Mouse (Mus musculus): ENCODE measurements around the gene Necab2. TPM values are rescaled to one million over a fixed set of nuclear protein-coding genes. Genes with fewer than 3 reads are reported as not detected.

Gene Necab2
- polyA plus RNA-seq, 1 experiment from 2014 or later: 3.3 TPM

GRCm38 (mm10) chr8:119505488-119505887, 59.0 kb downstream of the Necab2 start:
- Histone ChIP-seq H3K9ac (no peak overlapping the region), H3K4me3 (replicated peaks) (no peak overlapping the region), H3K27ac (no peak overlapping the region), H3K9me3 (replicated peaks) (no peaks in the 10 kb centered on the region), H3K4me1 (peaks cover 10% of the 10 kb centered on the region; the same call in 1 of the 2 replicates), H3K4me2 (no peak overlapping the region), H3K36me3 (peaks cover 47% of the 10 kb centered on the region), H3K27me3 (no peaks in the 10 kb centered on the region)
- WGBS: 59% methylated on average over 9 of the region's 9 CpGs
- no peak for ATAC-seq (replicated peaks; ENCODE audit: low FRiP score)

GRCm38 (mm10) chr8:119506106-119506505, 59.6 kb downstream of the Necab2 start:
- H3K4me1 ChIP-seq: peaks cover 10% of the 10 kb centered on the region; the same call in 1 of the 2 replicates
- 83% methylated on average over 8 of the region's 8 CpGs for WGBS
- peaks cover 53% of the 10 kb centered on the region for H3K36me3 ChIP-seq
- H3K9ac ChIP-seq: no peak overlapping the region
- H3K9me3 ChIP-seq (replicated peaks): no peaks in the 10 kb centered on the region
- ATAC-seq (replicated peaks; ENCODE audit: low FRiP score): no peak
- H3K4me2 ChIP-seq: no peak overlapping the region
- H3K27ac ChIP-seq: no peak overlapping the region
- H3K27me3 ChIP-seq: no peaks in the 10 kb centered on the region
- H3K4me3 ChIP-seq (replicated peaks): no peak overlapping the region

- no peak overlapping the region for H3K27ac ChIP-seq
- H3K9ac ChIP-seq: no peak overlapping the region
- H3K4me3 ChIP-seq (replicated peaks): no peak overlapping the region
- H3K4me1 ChIP-seq: no peaks in the 10 kb centered on the region
- H3K9me3 ChIP-seq (replicated peaks): no peaks in the 10 kb centered on the region
- H3K36me3 ChIP-seq: peaks cover 96% of the 10 kb centered on the region
- H3K27me3 ChIP-seq: no peaks in the 10 kb centered on the region
- no peak for ATAC-seq (replicated peaks; ENCODE audit: low FRiP score)
- H3K4me2 ChIP-seq: no peak overlapping the region
- WGBS: 85% methylated on average over 9 of the region's 9 CpGs
Observed at GRCm38 (mm10) chr8:119510471-119510870, 64.0 kb downstream of the Necab2 start.

- no peak overlapping the region for H3K9ac ChIP-seq
- no peaks in the 10 kb centered on the region for H3K9me3 ChIP-seq (replicated peaks)
- no peak overlapping the region for H3K4me2 ChIP-seq
- no peaks in the 10 kb centered on the region for H3K4me1 ChIP-seq
- no peak for ATAC-seq (replicated peaks; ENCODE audit: low FRiP score)
- peaks cover 98% of the 10 kb centered on the region for H3K36me3 ChIP-seq
- WGBS: 92% methylated on average over 7 of the region's 7 CpGs
- no peak overlapping the region for H3K27ac ChIP-seq
- no peaks in the 10 kb centered on the region for H3K27me3 ChIP-seq
- H3K4me3 ChIP-seq (replicated peaks): no peak overlapping the region
Observed at GRCm38 (mm10) chr8:119511722-119512121, 65.2 kb downstream of the Necab2 start.

- Histone ChIP-seq H3K27me3 (no peaks in the 10 kb centered on the region), H3K4me2 (no peak overlapping the region), H3K27ac (no peak overlapping the region), H3K9ac (no peak overlapping the region), H3K4me3 (replicated peaks) (no peak overlapping the region), H3K9me3 (replicated peaks) (no peaks in the 10 kb centered on the region), H3K36me3 (peaks cover 100% of the 10 kb centered on the region), H3K4me1 (no peaks in the 10 kb centered on the region)
- whole genome bisulfite sequencing: 88% methylated on average over 4 of the region's 4 CpGs
- no peak for ATAC-seq (replicated peaks; ENCODE audit: low FRiP score)
Observed at GRCm38 (mm10) chr8:119513405-119513804, 66.9 kb downstream of the Necab2 start.

- Histone ChIP-seq H3K27me3 (no peaks in the 10 kb centered on the region), H3K4me3 (replicated peaks) (no peak overlapping the region), H3K4me2 (no peak overlapping the region), H3K9ac (no peak overlapping the region), H3K4me1 (no peaks in the 10 kb centered on the region), H3K36me3 (peaks cover 100% of the 10 kb centered on the region), H3K27ac (no peak overlapping the region), H3K9me3 (replicated peaks) (no peaks in the 10 kb centered on the region)
- WGBS: 80% methylated on average over 3 of the region's 3 CpGs
- no peak for ATAC-seq (replicated peaks; ENCODE audit: low FRiP score)
Observed at GRCm38 (mm10) chr8:119514940-119515339, 68.4 kb downstream of the Necab2 start.

GRCm38 (mm10) chr8:119515767-119516166, 69.2 kb downstream of the Necab2 start:
- no peaks in the 10 kb centered on the region for H3K9me3 ChIP-seq (replicated peaks)
- WGBS: 65% methylated on average over 3 of the region's 3 CpGs
- no peak overlapping the region for H3K9ac ChIP-seq
- no peaks in the 10 kb centered on the region for H3K4me1 ChIP-seq
- H3K27me3 ChIP-seq: no peaks in the 10 kb centered on the region
- H3K4me3 ChIP-seq (replicated peaks): no peak overlapping the region
- no peak for ATAC-seq (replicated peaks; ENCODE audit: low FRiP score)
- H3K27ac ChIP-seq: no peak overlapping the region
- H3K4me2 ChIP-seq: no peak overlapping the region
- peaks cover 100% of the 10 kb centered on the region for H3K36me3 ChIP-seq

GRCm38 (mm10) chr8:119516674-119517073, 70.2 kb downstream of the Necab2 start:
- no peaks in the 10 kb centered on the region for H3K27me3 ChIP-seq
- H3K27ac ChIP-seq: no peak overlapping the region
- WGBS: 60% methylated on average over 5 of the region's 5 CpGs
- no peak overlapping the region for H3K4me2 ChIP-seq
- no peak for ATAC-seq (replicated peaks; ENCODE audit: low FRiP score)
- no peak overlapping the region for H3K9ac ChIP-seq
- H3K36me3 ChIP-seq: peaks cover 100% of the 10 kb centered on the region
- H3K9me3 ChIP-seq (replicated peaks): no peaks in the 10 kb centered on the region
- no peaks in the 10 kb centered on the region for H3K4me1 ChIP-seq
- no peak overlapping the region for H3K4me3 ChIP-seq (replicated peaks)

GRCm38 (mm10) chr8:119520102-119520501, 73.6 kb downstream of the Necab2 start:
- Histone ChIP-seq H3K9ac (no peak overlapping the region), H3K36me3 (peaks cover 100% of the 10 kb centered on the region), H3K9me3 (replicated peaks) (no peaks in the 10 kb centered on the region), H3K4me2 (no peak overlapping the region), H3K4me1 (no peaks in the 10 kb centered on the region), H3K4me3 (replicated peaks) (no peak overlapping the region), H3K27me3 (no peaks in the 10 kb centered on the region), H3K27ac (no peak overlapping the region)
- 71% methylated on average over 7 of the region's 7 CpGs for WGBS
- ATAC-seq (replicated peaks; ENCODE audit: low FRiP score): no peak

Other genes with a start within 250 kb of the Necab2 start
- gene Hsbp1, start 102.2 kb upstream of the Necab2 start, polyA plus RNA-seq (2015; fragmentation: Nextera tagmentation; extraction: Ambion mirVana): 322 TPM in 2 replicates
- gene Mlycd, start 51.8 kb upstream of the Necab2 start, polyA plus RNA-seq (2015; fragmentation: Nextera tagmentation; extraction: Ambion mirVana): 11.7 and 12.8 TPM in 2 replicates
- 2.0 and 3.5 TPM in 2 replicates for gene Osgin1, start 12.6 kb upstream of the Necab2 start, polyA plus RNA-seq (2015; fragmentation: Nextera tagmentation; extraction: Ambion mirVana)
- gene Slc38a8, start 55.0 kb downstream of the Necab2 start, polyA plus RNA-seq (2015; fragmentation: Nextera tagmentation; extraction: Ambion mirVana): 0.08 TPM in 1 of 2 replicates, not detected in the other
- gene Mbtps1, start 112.0 kb downstream of the Necab2 start, polyA plus RNA-seq (2015; fragmentation: Nextera tagmentation; extraction: Ambion mirVana): 115 and 123 TPM in 2 replicates
- gene Hsdl1, start 128.5 kb downstream of the Necab2 start, polyA plus RNA-seq (2015; fragmentation: Nextera tagmentation; extraction: Ambion mirVana): 31.3 and 32.5 TPM in 2 replicates
- 0.23 and 0.28 TPM in 2 replicates for gene Dnaaf1, start 128.5 kb downstream of the Necab2 start, polyA plus RNA-seq (2015; fragmentation: Nextera tagmentation; extraction: Ambion mirVana)
- gene Taf1c, start 158.5 kb downstream of the Necab2 start, polyA plus RNA-seq (2015; fragmentation: Nextera tagmentation; extraction: Ambion mirVana): 10.8 and 12.9 TPM in 2 replicates
- not detected in 2 replicates for gene Adad2, start 166.0 kb downstream of the Necab2 start, polyA plus RNA-seq (2015; fragmentation: Nextera tagmentation; extraction: Ambion mirVana)
- 0.05 TPM in 1 of 2 replicates, not detected in the other for gene Kcng4, start 189.0 kb downstream of the Necab2 start, polyA plus RNA-seq (2015; fragmentation: Nextera tagmentation; extraction: Ambion mirVana)
- gene Wfdc1, start 219.6 kb downstream of the Necab2 start, polyA plus RNA-seq (2015; fragmentation: Nextera tagmentation; extraction: Ambion mirVana): 2.3 and 3.0 TPM in 2 replicates

Data from kidney, embryonic 15.5 days (tissue).